Mouse (Mus musculus): ENCODE measurements around the gene Prkaa2. TPM values are rescaled to one million over a fixed set of nuclear protein-coding genes. Genes with fewer than 3 reads are reported as not detected.

Prkaa2 gene
- polyA plus RNA-seq, 1 experiment from 2014 or later = 5.5 TPM

- Histone ChIP-seq H3K4me3 (ENCODE audit: low read length) (no peak overlapping the region), H3K4me2 (replicated peaks; ENCODE audit: low read depth, low read length) (no peak overlapping the region), H3K9me3 (ENCODE audit: control insufficient read depth, low read length) (no peaks in the 10 kb centered on the region), H3K27ac (ENCODE audit: low read depth, low read length) (no peak overlapping the region), H3K36me3 (ENCODE audit: control insufficient read depth, insufficient read depth, low read length) (no peaks in the 10 kb centered on the region), H3K4me1 (ENCODE audit: control insufficient read depth, insufficient read depth, low read length) (no peaks in the 10 kb centered on the region), H3K9ac (ENCODE audit: low read depth, low read length) (no peak overlapping the region), H3K27me3 (ENCODE audit: control insufficient read depth, insufficient read depth, low read length) (no peaks in the 10 kb centered on the region)
- no peak for ATAC-seq (ENCODE audit: low FRiP score, low TSS enrichment)
- WGBS = 90% methylated on average over 7 of the region's 7 CpGs
Observed at GRCm38 (mm10) chr4:105098660-105099059, 11.0 kb downstream of the Prkaa2 start.

GRCm38 (mm10) chr4:105098158-105098557 is 11.5 kb downstream of the Prkaa2 start:
- WGBS = 73% methylated on average over 8 of the region's 8 CpGs
- Histone ChIP-seq H3K9me3 (ENCODE audit: control insufficient read depth, low read length) (no peaks in the 10 kb centered on the region), H3K4me2 (replicated peaks; ENCODE audit: low read depth, low read length) (no peak overlapping the region), H3K4me1 (ENCODE audit: control insufficient read depth, insufficient read depth, low read length) (no peaks in the 10 kb centered on the region), H3K27ac (ENCODE audit: low read depth, low read length) (no peak overlapping the region), H3K4me3 (ENCODE audit: low read length) (no peak overlapping the region), H3K9ac (ENCODE audit: low read depth, low read length) (no peak overlapping the region), H3K36me3 (ENCODE audit: control insufficient read depth, insufficient read depth, low read length) (no peaks in the 10 kb centered on the region), H3K27me3 (ENCODE audit: control insufficient read depth, insufficient read depth, low read length) (no peaks in the 10 kb centered on the region)
- no peak for ATAC-seq (ENCODE audit: low FRiP score, low TSS enrichment)

GRCm38 (mm10) chr4:105095316-105095715 is 14.4 kb downstream of the Prkaa2 start:
- H3K4me2 ChIP-seq (replicated peaks; ENCODE audit: low read depth, low read length) = no peak overlapping the region
- H3K27ac ChIP-seq (ENCODE audit: low read depth, low read length) = no peak overlapping the region
- no peak for ATAC-seq (ENCODE audit: low FRiP score, low TSS enrichment)
- no peaks in the 10 kb centered on the region for H3K36me3 ChIP-seq (ENCODE audit: control insufficient read depth, insufficient read depth, low read length)
- WGBS = 78% methylated on average over 5 of the region's 5 CpGs
- no peak overlapping the region for H3K9ac ChIP-seq (ENCODE audit: low read depth, low read length)
- H3K9me3 ChIP-seq (ENCODE audit: control insufficient read depth, low read length) = no peaks in the 10 kb centered on the region
- no peak overlapping the region for H3K4me3 ChIP-seq (ENCODE audit: low read length)
- H3K4me1 ChIP-seq (ENCODE audit: control insufficient read depth, insufficient read depth, low read length) = no peaks in the 10 kb centered on the region
- H3K27me3 ChIP-seq (ENCODE audit: control insufficient read depth, insufficient read depth, low read length) = no peaks in the 10 kb centered on the region

GRCm38 (mm10) chr4:105093951-105094350 is 15.7 kb downstream of the Prkaa2 start:
- Histone ChIP-seq H3K27ac (ENCODE audit: low read depth, low read length) (no peak overlapping the region), H3K36me3 (ENCODE audit: control insufficient read depth, insufficient read depth, low read length) (no peaks in the 10 kb centered on the region), H3K4me2 (replicated peaks; ENCODE audit: low read depth, low read length) (no peak overlapping the region), H3K4me1 (ENCODE audit: control insufficient read depth, insufficient read depth, low read length) (no peaks in the 10 kb centered on the region), H3K4me3 (ENCODE audit: low read length) (no peak overlapping the region), H3K27me3 (ENCODE audit: control insufficient read depth, insufficient read depth, low read length) (no peaks in the 10 kb centered on the region), H3K9ac (ENCODE audit: low read depth, low read length) (no peak overlapping the region), H3K9me3 (ENCODE audit: control insufficient read depth, low read length) (no peaks in the 10 kb centered on the region)
- no peak for ATAC-seq (ENCODE audit: low FRiP score, low TSS enrichment)
- WGBS = 100% methylated on average over 1 of the region's 1 CpGs

GRCm38 (mm10) chr4:105090417-105090816 is 19.3 kb downstream of the Prkaa2 start:
- no peak for ATAC-seq (ENCODE audit: low FRiP score, low TSS enrichment)
- H3K27me3 ChIP-seq (ENCODE audit: control insufficient read depth, insufficient read depth, low read length) = no peaks in the 10 kb centered on the region

GRCm38 (mm10) chr4:105089386-105089785 is 20.3 kb downstream of the Prkaa2 start:
- H3K9me3 ChIP-seq (ENCODE audit: control insufficient read depth, low read length) = no peaks in the 10 kb centered on the region

More at GRCm38 (mm10) chr4:105090417-105090816, 19.3 kb downstream of the Prkaa2 start:
- Histone ChIP-seq H3K27ac (ENCODE audit: low read depth, low read length) (no peak overlapping the region), H3K9ac (ENCODE audit: low read depth, low read length) (no peak overlapping the region), H3K4me1 (ENCODE audit: control insufficient read depth, insufficient read depth, low read length) (no peaks in the 10 kb centered on the region), H3K4me2 (replicated peaks; ENCODE audit: low read depth, low read length) (no peak overlapping the region), H3K4me3 (ENCODE audit: low read length) (no peak overlapping the region), H3K36me3 (ENCODE audit: control insufficient read depth, insufficient read depth, low read length) (no peaks in the 10 kb centered on the region), H3K9me3 (ENCODE audit: control insufficient read depth, low read length) (no peaks in the 10 kb centered on the region)
- WGBS = 82% methylated on average over 5 of the region's 5 CpGs

GRCm38 (mm10) chr4:105088671-105089070 is 21.0 kb downstream of the Prkaa2 start:
- Histone ChIP-seq H3K27me3 (ENCODE audit: control insufficient read depth, insufficient read depth, low read length) (no peaks in the 10 kb centered on the region), H3K9me3 (ENCODE audit: control insufficient read depth, low read length) (no peaks in the 10 kb centered on the region), H3K36me3 (ENCODE audit: control insufficient read depth, insufficient read depth, low read length) (no peaks in the 10 kb centered on the region), H3K4me3 (ENCODE audit: low read length) (no peak overlapping the region), H3K9ac (ENCODE audit: low read depth, low read length) (no peak overlapping the region), H3K27ac (ENCODE audit: low read depth, low read length) (no peak overlapping the region), H3K4me2 (replicated peaks; ENCODE audit: low read depth, low read length) (no peak overlapping the region), H3K4me1 (ENCODE audit: control insufficient read depth, insufficient read depth, low read length) (no peaks in the 10 kb centered on the region)
- WGBS = 78% methylated on average over 2 of the region's 2 CpGs
- no peak for ATAC-seq (ENCODE audit: low FRiP score, low TSS enrichment)

More at GRCm38 (mm10) chr4:105089386-105089785, 20.3 kb downstream of the Prkaa2 start:
- Histone ChIP-seq H3K9ac (ENCODE audit: low read depth, low read length) (no peak overlapping the region), H3K4me2 (replicated peaks; ENCODE audit: low read depth, low read length) (no peak overlapping the region), H3K4me1 (ENCODE audit: control insufficient read depth, insufficient read depth, low read length) (no peaks in the 10 kb centered on the region), H3K36me3 (ENCODE audit: control insufficient read depth, insufficient read depth, low read length) (no peaks in the 10 kb centered on the region), H3K27ac (ENCODE audit: low read depth, low read length) (no peak overlapping the region), H3K4me3 (ENCODE audit: low read length) (no peak overlapping the region), H3K27me3 (ENCODE audit: control insufficient read depth, insufficient read depth, low read length) (no peaks in the 10 kb centered on the region)
- 94% methylated on average over 7 of the region's 7 CpGs for WGBS
- ATAC-seq (ENCODE audit: low FRiP score, low TSS enrichment) = no peak

- 77% methylated on average over 6 of the region's 6 CpGs for WGBS
- Histone ChIP-seq H3K36me3 (ENCODE audit: control insufficient read depth, insufficient read depth, low read length) (no peaks in the 10 kb centered on the region), H3K27ac (ENCODE audit: low read depth, low read length) (no peak overlapping the region), H3K9me3 (ENCODE audit: control insufficient read depth, low read length) (no peaks in the 10 kb centered on the region), H3K27me3 (ENCODE audit: control insufficient read depth, insufficient read depth, low read length) (no peaks in the 10 kb centered on the region), H3K4me3 (ENCODE audit: low read length) (no peak overlapping the region), H3K4me2 (replicated peaks; ENCODE audit: low read depth, low read length) (no peak overlapping the region), H3K4me1 (ENCODE audit: control insufficient read depth, insufficient read depth, low read length) (no peaks in the 10 kb centered on the region), H3K9ac (ENCODE audit: low read depth, low read length) (no peak overlapping the region)
- no peak for ATAC-seq (ENCODE audit: low FRiP score, low TSS enrichment)
Observed at GRCm38 (mm10) chr4:105076152-105076551, 33.5 kb downstream of the Prkaa2 start.

GRCm38 (mm10) chr4:105071761-105072427 is 37.8 kb downstream of the Prkaa2 start:
- ATAC-seq (ENCODE audit: low FRiP score, low TSS enrichment) = no peak
- Histone ChIP-seq H3K4me1 (ENCODE audit: control insufficient read depth, insufficient read depth, low read length) (no peaks in the 10 kb centered on the region), H3K27me3 (ENCODE audit: control insufficient read depth, insufficient read depth, low read length) (no peaks in the 10 kb centered on the region), H3K9ac (ENCODE audit: low read depth, low read length) (no peak overlapping the region), H3K36me3 (ENCODE audit: control insufficient read depth, insufficient read depth, low read length) (no peaks in the 10 kb centered on the region), H3K9me3 (ENCODE audit: control insufficient read depth, low read length) (no peaks in the 10 kb centered on the region), H3K27ac (ENCODE audit: low read depth, low read length) (no peak overlapping the region), H3K4me2 (replicated peaks; ENCODE audit: low read depth, low read length) (no peak overlapping the region), H3K4me3 (ENCODE audit: low read length) (no peak overlapping the region)
- 94% methylated on average over 3 of the region's 3 CpGs for WGBS
